Mouse (Mus musculus) neural tube, embryonic 15.5 days (tissue): ENCODE data around the gene Ahdc1. TPM values are rescaled to one million over a fixed set of nuclear protein-coding genes. Genes with fewer than 3 reads are reported as not detected.

Source experiments
- ATAC-seq: fragments of 200-750 bp; cut with Nextera tagmentation; 2 replicates; pipeline ENCODE4 v1.8.0; 2017; ENCODE audit warnings: mild to moderate bottlenecking, moderate TSS enrichment, moderate library complexity; ENCODE audit not compliant: low FRiP score
- H3K27ac ChIP-seq: fragments of 300-500 bp; sonication (generic); replicated peaks from 2 replicates; pipeline ENCODE4 v1.5.1; 2015; ENCODE audit warnings: mild to moderate bottlenecking, inconsistent platforms
- H3K27me3 ChIP-seq: fragments of 300-500 bp; sonication (generic); replicated peaks from 2 replicates; pipeline ENCODE4 v1.6.1; 2015; ENCODE audit warnings: inconsistent platforms
- H3K36me3 ChIP-seq: fragments of 300-500 bp; sonication (generic); 2 replicates; pipeline ENCODE4 v1.6.1; 2015; ENCODE audit warnings: inconsistent platforms
- H3K4me1 ChIP-seq: fragments of 300-500 bp; sonication (generic); 2 replicates; pipeline ENCODE4 v1.6.1; 2015; ENCODE audit warnings: inconsistent platforms
- H3K4me2 ChIP-seq: fragments of 300-500 bp; sonication (generic); 2 replicates; pipeline ENCODE4 v1.6.1; 2015; ENCODE audit warnings: inconsistent platforms, mild to moderate bottlenecking, moderate library complexity
- H3K4me3 ChIP-seq: fragments of 300-500 bp; sonication (generic); replicated peaks from 2 replicates; pipeline ENCODE4 v1.5.1; 2015; ENCODE audit warnings: mild to moderate bottlenecking, inconsistent platforms
- H3K9ac ChIP-seq: fragments of 300-500 bp; sonication (generic); replicated peaks from 2 replicates; pipeline ENCODE4 v1.6.1; 2015; ENCODE audit warnings: mild to moderate bottlenecking, inconsistent platforms
- H3K9me3 ChIP-seq: fragments of 300-500 bp; sonication (generic); replicated peaks from 2 replicates; pipeline ENCODE4 v1.6.1; 2016; ENCODE audit warnings: inconsistent platforms
- WGBS: fragments of 180-500 bp; shearing (Covaris S2); methylation state at CpG from one replicate; pipeline ENCODE4 v1.1.7; 2015; ENCODE audit warnings: mixed read lengths; 5-methylcytosine and 5-hydroxymethylcytosine counted together
- polyA plus RNA-seq: library from polyadenylated mRNA; unstranded; fragments of >200 nt; fragmentation: Nextera tagmentation; extraction: Ambion mirVana; gene quantifications from 2 replicates; pipeline ENCODE4 v1.2.1, GENCODE M21; 2015

The Ahdc1 gene
- polyA plus RNA-seq, 1 experiment from 2014 or later = 11.0 TPM

- H3K4me2 ChIP-seq = peak overlapping the region; percentile 25; the same call in 1 of the 2 replicates
- H3K27ac ChIP-seq = peak overlapping the region; percentile 87
- H3K27me3 ChIP-seq = no peaks in the 10 kb centered on the region
- H3K4me1 ChIP-seq = peaks cover 26% of the 10 kb centered on the region
- 70% methylated on average over 3 of the region's 3 CpGs for WGBS
- no peaks in the 10 kb centered on the region for H3K36me3 ChIP-seq
- H3K4me3 ChIP-seq = no peak overlapping the region
- no peaks in the 10 kb centered on the region for H3K9me3 ChIP-seq
- ATAC-seq = no peak
- no peak overlapping the region for H3K9ac ChIP-seq
These were observed 105.9 kb downstream of the Ahdc1 start for GRCm38 (mm10) chr4:133116756-133117470.

- H3K27ac ChIP-seq = peak overlapping the region; percentile 87
- 27% methylated on average over 18 of the region's 18 CpGs for WGBS
- peak; percentile 45 for ATAC-seq
- H3K9me3 ChIP-seq = no peaks in the 10 kb centered on the region
- H3K4me2 ChIP-seq = peak overlapping the region; percentile 25; the same call in 1 of the 2 replicates
- H3K27me3 ChIP-seq = no peaks in the 10 kb centered on the region
- no peak overlapping the region for H3K9ac ChIP-seq
- peaks cover 26% of the 10 kb centered on the region for H3K4me1 ChIP-seq
- H3K36me3 ChIP-seq = no peaks in the 10 kb centered on the region
- H3K4me3 ChIP-seq = no peak overlapping the region
These were observed 106.7 kb downstream of the Ahdc1 start for GRCm38 (mm10) chr4:133117556-133118411.

- Histone ChIP-seq H3K27ac (peak overlapping the region; percentile 13; the same call in 1 of the 2 replicates), H3K4me2 (no peak overlapping the region), H3K36me3 (no peaks in the 10 kb centered on the region), H3K4me3 (no peak overlapping the region), H3K4me1 (peaks cover 26% of the 10 kb centered on the region), H3K9ac (no peak overlapping the region), H3K9me3 (no peaks in the 10 kb centered on the region), H3K27me3 (no peaks in the 10 kb centered on the region)
- 85% methylated on average over 6 of the region's 6 CpGs for WGBS
- ATAC-seq = no peak
These were observed 107.8 kb downstream of the Ahdc1 start for GRCm38 (mm10) chr4:133118775-133119375.

GRCm38 (mm10) chr4:133119579-133119978 lies 108.5 kb downstream of the Ahdc1 start:
- WGBS = 87% methylated on average over 6 of the region's 6 CpGs
- no peak overlapping the region for H3K4me3 ChIP-seq
- no peak for ATAC-seq
- no peak overlapping the region for H3K27ac ChIP-seq
- no peaks in the 10 kb centered on the region for H3K36me3 ChIP-seq
- no peaks in the 10 kb centered on the region for H3K9me3 ChIP-seq
- peaks cover 26% of the 10 kb centered on the region for H3K4me1 ChIP-seq
- no peaks in the 10 kb centered on the region for H3K27me3 ChIP-seq
- no peak overlapping the region for H3K9ac ChIP-seq
- H3K4me2 ChIP-seq = no peak overlapping the region

- H3K4me2 ChIP-seq = peak overlapping the region; percentile 30
These were observed 109.8 kb downstream of the Ahdc1 start for GRCm38 (mm10) chr4:133120833-133121321.

GRCm38 (mm10) chr4:133121416-133121815 lies 110.4 kb downstream of the Ahdc1 start:
- no peak for ATAC-seq
- H3K36me3 ChIP-seq = no peaks in the 10 kb centered on the region
- no peak overlapping the region for H3K4me3 ChIP-seq
- WGBS = 60% methylated on average over 1 of the region's 1 CpGs
- H3K9ac ChIP-seq = no peak overlapping the region
- no peaks in the 10 kb centered on the region for H3K27me3 ChIP-seq
- H3K4me1 ChIP-seq = peaks cover 20% of the 10 kb centered on the region
- H3K4me2 ChIP-seq = no peak overlapping the region
- H3K27ac ChIP-seq = no peak overlapping the region
- no peaks in the 10 kb centered on the region for H3K9me3 ChIP-seq

More at GRCm38 (mm10) chr4:133120833-133121321, 109.8 kb downstream of the Ahdc1 start:
- no peak for ATAC-seq
- 9% methylated on average over 10 of the region's 11 CpGs for WGBS
- Histone ChIP-seq H3K4me1 (peaks cover 23% of the 10 kb centered on the region), H3K9me3 (no peaks in the 10 kb centered on the region), H3K27ac (peak overlapping the region; percentile 63), H3K36me3 (no peaks in the 10 kb centered on the region), H3K27me3 (no peaks in the 10 kb centered on the region), H3K4me3 (no peak overlapping the region), H3K9ac (no peak overlapping the region)

- WGBS = 48% methylated on average over 5 of the region's 5 CpGs
- no peaks in the 10 kb centered on the region for H3K36me3 ChIP-seq
- no peak for ATAC-seq
- H3K4me1 ChIP-seq = peaks cover 20% of the 10 kb centered on the region
- H3K9ac ChIP-seq = no peak overlapping the region
- H3K27me3 ChIP-seq = no peaks in the 10 kb centered on the region
- H3K9me3 ChIP-seq = no peaks in the 10 kb centered on the region
- no peak overlapping the region for H3K27ac ChIP-seq
- H3K4me3 ChIP-seq = no peak overlapping the region
- H3K4me2 ChIP-seq = no peak overlapping the region
These were observed 111.0 kb downstream of the Ahdc1 start for GRCm38 (mm10) chr4:133121974-133122637.

GRCm38 (mm10) chr4:133127079-133127478 lies 116.0 kb downstream of the Ahdc1 start:
- Histone ChIP-seq H3K4me2 (no peak overlapping the region), H3K9me3 (no peaks in the 10 kb centered on the region), H3K4me1 (peaks cover 23% of the 10 kb centered on the region), H3K4me3 (no peak overlapping the region), H3K9ac (no peak overlapping the region), H3K27ac (no peak overlapping the region), H3K27me3 (no peaks in the 10 kb centered on the region), H3K36me3 (no peaks in the 10 kb centered on the region)
- WGBS = 76% methylated on average over 3 of the region's 3 CpGs
- no peak for ATAC-seq

Other genes starting within 250 kb of the Ahdc1 start
- gene Rpa2, start 242.9 kb upstream of the Ahdc1 start, polyA plus RNA-seq = 35.8 and 58.8 TPM in 2 replicates
- gene Themis2, start 214.9 kb upstream of the Ahdc1 start, polyA plus RNA-seq = 0.50 and 1.5 TPM in 2 replicates
- gene Ppp1r8, start 168.1 kb upstream of the Ahdc1 start, polyA plus RNA-seq = 56.0 and 58.7 TPM in 2 replicates
- gene Stx12, start 126.8 kb upstream of the Ahdc1 start, polyA plus RNA-seq = 124 and 134 TPM in 2 replicates
- 37.3 and 37.5 TPM in 2 replicates for gene Fam76a, start 88.7 kb upstream of the Ahdc1 start, polyA plus RNA-seq
- 0.23 and 0.91 TPM in 2 replicates for gene Fgr, start 37.2 kb upstream of the Ahdc1 start, polyA plus RNA-seq
- gene Wasf2, start 119.2 kb downstream of the Ahdc1 start, polyA plus RNA-seq = 22.2 and 45.6 TPM in 2 replicates
- gene Cd164l2, start 200.9 kb downstream of the Ahdc1 start, polyA plus RNA-seq = 2.6 and 3.9 TPM in 2 replicates
- gene Gpr3, start 201.3 kb downstream of the Ahdc1 start, polyA plus RNA-seq = 1.3 and 2.5 TPM in 2 replicates
- gene Map3k6, start 229.6 kb downstream of the Ahdc1 start, polyA plus RNA-seq = 3.0 and 4.0 TPM in 2 replicates